12 mouse cellular contexts compared by ENCODE assay signal in genomic region chr10:126625466-126625865, GRCm38 (mm10).
DNase-seq lines count a peak whose midpoint lies in the region; ATAC-seq lines count a peak whose summit lies in the region.
"Had no signal": no experiment of that assay in that cellular context is flagged by ENCODE, and none has a peak within 500 bp of the region (broad histone marks: within the 10 kb centered on the region; RNA-seq: fewer than 3 reads in every experiment).

No protein-coding gene starts in this region.

- intact Hi-C loops in left cerebral cortex, postnatal 14 days (cut with DNase I), result no loop called here

- no peak overlapping the region for H3K4me2 ChIP-seq in kidney, embryonic 16.5 days (replicated peaks; ENCODE audit: low read depth, low read length)
- H3K4me2 ChIP-seq: forebrain, embryonic 12.5 days; heart, embryonic 12.5 days had no signal

- no peaks in the 10 kb centered on the region for H3K9me3 ChIP-seq in kidney, embryonic 16.5 days (ENCODE audit: low read length)
- H3K9me3 ChIP-seq: forebrain, embryonic 12.5 days; heart, embryonic 12.5 days had no signal

- peak; percentile 25 for DNase-seq in kidney, postnatal 14 days
- DNase-seq in ES-CJ7 (ENCODE audit: low read depth, low spot score) (peak; percentile 66), ZHBTc4 (ENCODE audit: low read depth, low spot score) (peak; percentile 66)
- DNase-seq in kidney, postnatal 4 days, result peak; percentile 72 to 74
- DNase-seq in T-cell, adult 2 months (ENCODE audit: low spot score), result no peak
- no peak for DNase-seq in left cerebral cortex, postnatal 14 days (ENCODE audit: low spot score in 2 of 2)
- DNase-seq: cerebellum, adult 2 months; thymus, adult 2 months had no signal

- no peaks in the 10 kb centered on the region for H3K36me3 ChIP-seq in kidney, embryonic 16.5 days (ENCODE audit: insufficient read depth, low read length)
- H3K36me3 ChIP-seq: forebrain, embryonic 12.5 days; heart, embryonic 12.5 days had no signal

- WGBS in kidney, embryonic 16.5 days, result 59% methylated on average over 7 of the region's 7 CpGs

- no peaks in the 10 kb centered on the region for H3K27me3 ChIP-seq in kidney, embryonic 16.5 days (ENCODE audit: insufficient read depth, low read length)
- H3K27me3 ChIP-seq: forebrain, embryonic 12.5 days; heart, embryonic 12.5 days; megakaryocyte, embryonic 14.5 days had no signal

- H3K4me1 ChIP-seq in kidney, embryonic 16.5 days (ENCODE audit: insufficient read depth, low read length), result no peaks in the 10 kb centered on the region
- H3K4me1 ChIP-seq: heart, embryonic 12.5 days; megakaryocyte, embryonic 14.5 days had no signal

- no peak overlapping the region for H3K27ac ChIP-seq in kidney, embryonic 16.5 days (ENCODE audit: low read length)
- H3K27ac ChIP-seq: forebrain, embryonic 12.5 days had no signal

- no peak overlapping the region for H3K4me3 ChIP-seq in kidney, embryonic 16.5 days (ENCODE audit: low read length)
- H3K4me3 ChIP-seq: forebrain, embryonic 12.5 days; heart, embryonic 12.5 days had no signal

- no peak for ATAC-seq in kidney, embryonic 16.5 days (ENCODE audit: low FRiP score, low TSS enrichment)

- no peak overlapping the region for H3K9ac ChIP-seq in kidney, embryonic 16.5 days (replicated peaks; ENCODE audit: low read length)
- H3K9ac ChIP-seq: forebrain, embryonic 12.5 days; heart, embryonic 12.5 days had no signal

Comparison
In these comparisons a context has a peak if more than half of its experiments do, and no peak if none do; other contexts are left out.
1. DNase-seq: peak in kidney, postnatal 14 days (single experiment), ES-CJ7 (single experiment), ZHBTc4 (single experiment) and kidney, postnatal 4 days (2 of 2); none in T-cell, adult 2 months (single experiment) and left cerebral cortex, postnatal 14 days (0 of 2).